Comparison of ENCODE assay signal across 8 mouse cellular contexts in genomic region chr16:46496889-46497685, GRCm38 (mm10). TPM values are rescaled to one million over a fixed set of nuclear protein-coding genes. Genes with fewer than 3 reads are reported as not detected.
DNase-seq lines count a peak whose midpoint lies in the region; ATAC-seq and TF ChIP-seq lines count a peak whose summit lies in the region.

No protein-coding gene starts in this region.

- intact Hi-C loops in left cerebral cortex, postnatal 36 days (cut with DNase I): loop anchor here (2.0 to 5.0 kb wide), 3 partner anchors 84 to 1385 kb away; no protein-coding TSS in a partner anchor

- no peak for ATAC-seq in monocyte, adult 5-6 weeks (replicated peaks; ENCODE audit: insufficient number of reproducible peaks, low FRiP score, low TSS enrichment, poor library complexity, severe bottlenecking)

- 0 out of 2 replicates have a peak, but pooled peaks cover 6% of the 10 kb centered on the region for H3K27me3 ChIP-seq in embryonic facial prominence, embryonic 10.5 days (replicated peaks; ENCODE audit: low read depth, poor library complexity, severe bottlenecking)
- H3K27me3 ChIP-seq in midbrain, embryonic 10.5 days (ENCODE audit: low read depth, poor library complexity, severe bottlenecking): peaks cover 9% of the 10 kb centered on the region; the same call in 1 of the 2 replicates
- no peaks in the 10 kb centered on the region; the same call in 1 of the 2 replicates for H3K27me3 ChIP-seq in small intestine, adult 2 months (ENCODE audit: control insufficient read depth, insufficient read depth, low read length)

- DNase-seq in adrenal gland, postnatal 25 days: peak; percentile 97
- DNase-seq in embryonic facial prominence, embryonic 10.5 days (ENCODE audit: low spot score): peak; percentile 97
- peak; percentile 92 to 95 for DNase-seq in heart, adult 18-20 months
- peak; percentile 94 for DNase-seq in kidney, adult 11 months
- DNase-seq in left cerebral cortex, postnatal 36 days (ENCODE audit: low spot score in 2 of 2): peak; percentile 92 to 94
- peak; percentile 96 for DNase-seq in midbrain, embryonic 10.5 days (ENCODE audit: low spot score)

- peak overlapping the region; percentile 93 for H3K4me3 ChIP-seq in embryonic facial prominence, embryonic 10.5 days
- H3K4me3 ChIP-seq in midbrain, embryonic 10.5 days: peak overlapping the region; percentile 92
- H3K4me3 ChIP-seq in small intestine, adult 2 months (ENCODE audit: low read depth, low read length): peak overlapping the region; percentile 100

- no peak for TF ChIP-seq CTCF in small intestine, adult 2 months (IDR thresholded peaks at IDR 0.05; ENCODE audit: extremely low read depth, insufficient read length, insufficient replicate concordance, low read depth, low read length)

- TF ChIP-seq POLR2A in small intestine, adult 2 months (IDR thresholded peaks at IDR 0.05; ENCODE audit: low read depth, low read length): peak; percentile 96

- no peaks in the 10 kb centered on the region for H3K9me3 ChIP-seq in embryonic facial prominence, embryonic 10.5 days
- H3K9me3 ChIP-seq in midbrain, embryonic 10.5 days (replicated peaks): no peaks in the 10 kb centered on the region; the same call in 1 of the 2 replicates

- peaks cover 2% of the 10 kb centered on the region for H3K36me3 ChIP-seq in embryonic facial prominence, embryonic 10.5 days (replicated peaks)
- peaks cover 1% of the 10 kb centered on the region for H3K36me3 ChIP-seq in midbrain, embryonic 10.5 days
- H3K36me3 ChIP-seq in small intestine, adult 2 months (ENCODE audit: control insufficient read depth, insufficient read depth, low read length): no peaks in the 10 kb centered on the region

- H3K4me1 ChIP-seq in embryonic facial prominence, embryonic 10.5 days: peaks cover 28% of the 10 kb centered on the region
- peaks cover 32% of the 10 kb centered on the region for H3K4me1 ChIP-seq in midbrain, embryonic 10.5 days
- no peaks in the 10 kb centered on the region; the same call in 1 of the 2 replicates for H3K4me1 ChIP-seq in small intestine, adult 2 months (ENCODE audit: control insufficient read depth, insufficient read depth, insufficient read length, low read length)

- under 1% methylated on average over 78 of the region's 78 CpGs for WGBS in embryonic facial prominence, embryonic 10.5 days
- 2% methylated on average over 60 of the region's 78 CpGs for WGBS in midbrain, embryonic 10.5 days
- WGBS in small intestine, adult 2 months: under 1% methylated on average over 78 of the region's 78 CpGs

- peak overlapping the region; percentile 99 for H3K27ac ChIP-seq in embryonic facial prominence, embryonic 10.5 days (replicated peaks)
- H3K27ac ChIP-seq in midbrain, embryonic 10.5 days (replicated peaks): peak overlapping the region; percentile 98
- H3K27ac ChIP-seq in small intestine, adult 2 months (ENCODE audit: insufficient read depth, low read depth, low read length): peak overlapping the region; percentile 94

RNA-seq across cellular contexts. Expression of gene Nectin3, which starts 1.2 kb away (rescaled TPM):
- 38.0 and 38.3 TPM in 2 replicates for total RNA-seq in adrenal gland, postnatal 25 days (2021)
- 37.0 and 42.8 TPM in 2 replicates for polyA plus RNA-seq in embryonic facial prominence, embryonic 10.5 days (2016; fragmentation: Nextera tagmentation; extraction: Ambion mirVana)
- 1 to 10 TPM; 5.7 to 6.4 TPM for total RNA-seq in heart, adult 18-20 months (2021)
- total RNA-seq in left cerebral cortex, postnatal 36 days (2021): 10 to 100 TPM; 57.2 to 60.7 TPM
- 28.0 and 42.7 TPM in 2 replicates for polyA plus RNA-seq in midbrain, embryonic 10.5 days (2016; fragmentation: Nextera tagmentation; extraction: Ambion mirVana)
- polyA plus RNA-seq in small intestine, adult 2 months (2012; rRNA removed): 5.6 and 15.7 TPM in 2 replicates
- 0.11 to 0.29 TPM in 2 of 3 replicates, not detected in the other for total RNA-seq in monocyte, adult 5-6 weeks (2017)
